Mouse (Mus musculus): ENCODE data around the gene Abcb6.
A peak's percentile ranks its signal among the peaks of the same experiment; 100 is the strongest.

Gene Abcb6

GRCm38 (mm10) chr1:75180105-75180590 lies at the start of gene Abcb6:
Gene Abcb6 (minus strand): TSS chr1:75180392.
- DNase-seq (ENCODE audit: low spot score in 2 of 2): peak; percentile 89 to 95

GRCm38 (mm10) chr1:75229158-75229557 lies 49.0 kb upstream of the Abcb6 start:
- no peak for DNase-seq (ENCODE audit: low spot score in 2 of 2)

- no peak for DNase-seq (ENCODE audit: low spot score in 2 of 2)
Observed at GRCm38 (mm10) chr1:75227653-75228052, 47.5 kb upstream of the Abcb6 start.

GRCm38 (mm10) chr1:75226138-75226537 lies 45.9 kb upstream of the Abcb6 start:
- no peak for DNase-seq (ENCODE audit: low spot score in 2 of 2)

GRCm38 (mm10) chr1:75225473-75225872 lies 45.3 kb upstream of the Abcb6 start:
- no peak for DNase-seq (ENCODE audit: low spot score in 2 of 2)

- no peak for DNase-seq (ENCODE audit: low spot score in 2 of 2)
Observed at GRCm38 (mm10) chr1:75223532-75223931, 43.3 kb upstream of the Abcb6 start.

GRCm38 (mm10) chr1:75222926-75223325 lies 42.7 kb upstream of the Abcb6 start:
- DNase-seq (ENCODE audit: low spot score in 2 of 2): no peak

- no peak for DNase-seq (ENCODE audit: low spot score in 2 of 2)
Observed at GRCm38 (mm10) chr1:75221538-75221937, 41.3 kb upstream of the Abcb6 start.

GRCm38 (mm10) chr1:75219531-75219930 lies 39.3 kb upstream of the Abcb6 start, which contains the start of gene Tuba4a:
Gene Tuba4a (minus strand): TSS chr1:75219865.
- no peak for DNase-seq (ENCODE audit: low spot score in 2 of 2)

GRCm38 (mm10) chr1:75219078-75219477 lies 38.9 kb upstream of the Abcb6 start:
- peak; percentile 82 to 94 for DNase-seq (ENCODE audit: low spot score in 2 of 2)

- DNase-seq (ENCODE audit: low spot score in 2 of 2): peak; percentile 40 to 85
Observed at GRCm38 (mm10) chr1:75218227-75219001, 38.2 kb upstream of the Abcb6 start.

- DNase-seq (ENCODE audit: low spot score in 2 of 2): no peak
Observed at GRCm38 (mm10) chr1:75217893-75218226, 37.7 kb upstream of the Abcb6 start.

GRCm38 (mm10) chr1:75216797-75217585 lies 36.8 kb upstream of the Abcb6 start:
- DNase-seq (ENCODE audit: low spot score in 2 of 2): no peak

- no peak for DNase-seq (ENCODE audit: low spot score in 2 of 2)
Observed at GRCm38 (mm10) chr1:75215785-75216184, 35.6 kb upstream of the Abcb6 start.

GRCm38 (mm10) chr1:75214886-75215285 lies 34.7 kb upstream of the Abcb6 start:
- peak in 1 of 2 experiments; percentile 54 for DNase-seq (ENCODE audit: low spot score in 2 of 2)

- DNase-seq (ENCODE audit: low spot score in 2 of 2): no peak
Observed at GRCm38 (mm10) chr1:75214442-75214841, 34.2 kb upstream of the Abcb6 start.

GRCm38 (mm10) chr1:75213096-75213495 lies 32.9 kb upstream of the Abcb6 start:
- DNase-seq (ENCODE audit: low spot score in 2 of 2): no peak

- DNase-seq (ENCODE audit: low spot score in 2 of 2): no peak
Observed at GRCm38 (mm10) chr1:75212542-75212941, 32.4 kb upstream of the Abcb6 start.

- no peak for DNase-seq (ENCODE audit: low spot score in 2 of 2)
Observed at GRCm38 (mm10) chr1:75211141-75211708, 31.0 kb upstream of the Abcb6 start.

- DNase-seq (ENCODE audit: low spot score in 2 of 2): peak; percentile 87 to 96
Observed at GRCm38 (mm10) chr1:75210136-75211087, 30.2 kb upstream of the Abcb6 start, which contains the start of the genes Glb1l and Stk16. Gene Glb1l (minus strand): TSS chr1:75210813. Gene Stk16 (plus strand): TSS chr1:75210838.

All from left cerebral cortex, adult 9 months (tissue).